Mouse (Mus musculus) bone marrow, adult 2 months (tissue): ENCODE data around the gene Atxn7l1. TPM values are rescaled to one million over a fixed set of nuclear protein-coding genes. Genes with fewer than 3 reads are reported as not detected.

Experiments
- H3K27ac ChIP-seq: fragments of 200-500 bp; 2 replicates; pipeline ENCODE4 v1.5.1; 2012; ENCODE audit warnings: low read depth, mild to moderate bottlenecking, control low read depth, inconsistent platforms, low read length; ENCODE audit not compliant: control insufficient read depth, poor library complexity, insufficient read depth
- H3K4me1 ChIP-seq: fragments of 200-500 bp; 2 replicates; pipeline ENCODE4 v1.6.1; 2011; ENCODE audit warnings: low read length; ENCODE audit not compliant: control insufficient read depth, insufficient read depth
- H3K4me3 ChIP-seq: fragments of 200-500 bp; replicated peaks from 2 replicates; pipeline ENCODE3; 2011; ENCODE audit warnings: mild to moderate bottlenecking, low read depth, low read length, control low read depth; ENCODE audit not compliant: control insufficient read depth
- CTCF ChIP-seq: fragments of 200-500 bp; IDR thresholded peaks from 2 replicates; pipeline ENCODE4 v1.5.1; 2011; ENCODE audit warnings: low read length, control low read depth; ENCODE audit not compliant: control insufficient read depth, insufficient read depth
- POLR2A ChIP-seq: fragments of 200-500 bp; IDR thresholded peaks from 2 replicates; pipeline ENCODE4 v1.6.1; 2011; ENCODE audit warnings: low read depth, mild to moderate bottlenecking, control low read depth, low read length, borderline replicate concordance; ENCODE audit not compliant: control insufficient read depth
- WGBS: fragments of 180-500 bp; shearing (Covaris S2); methylation state at CpG from one replicate; pipeline ENCODE4 v1.1.7; 2018; 5-methylcytosine and 5-hydroxymethylcytosine counted together
- polyA plus RNA-seq: library from polyadenylated mRNA; stranded (reverse); fragments of >200 nt; gene quantifications from 2 replicates; pipeline ENCODE4 v1.2.4, GENCODE M21; 2011; ENCODE audit warnings: low replicate concordance; ENCODE audit not compliant: missing spikeins, insufficient read depth, insufficient read length

Gene Atxn7l1
- 34.4 and 52.4 TPM in 2 replicates for polyA plus RNA-seq

GRCm38 (mm10) chr12:33147497-33148267 lies at the start of gene Atxn7l1:
Gene Atxn7l1, plus strand, starts transcription at chr12:33147693.
- under 1% methylated on average over 54 of the region's 54 CpGs for WGBS
- no peaks in the 10 kb centered on the region for H3K4me1 ChIP-seq
- peak within 1 kb of the TSS; percentile 52 for H3K27ac ChIP-seq
- H3K4me3 ChIP-seq: peak within 1 kb of the TSS; percentile 81
- TF ChIP-seq POLR2A (0 out of 2 replicates have a peak, but pooled peaks have one; percentile 32), CTCF (peak; percentile 85)

GRCm38 (mm10) chr12:33101627-33102026 lies 45.9 kb upstream of the Atxn7l1 start:
- Histone ChIP-seq H3K27ac (no peak overlapping the region), H3K4me1 (no peaks in the 10 kb centered on the region), H3K4me3 (no peak overlapping the region)
- no peak for TF ChIP-seq POLR2A
- no peak for TF ChIP-seq CTCF
- 77% methylated on average over 8 of the region's 8 CpGs for WGBS

GRCm38 (mm10) chr12:33102342-33103115 lies 45.0 kb upstream of the Atxn7l1 start:
- TF ChIP-seq CTCF (no peak), POLR2A (no peak)
- Histone ChIP-seq H3K27ac (no peak overlapping the region), H3K4me3 (no peak overlapping the region), H3K4me1 (no peaks in the 10 kb centered on the region)
- WGBS: 76% methylated on average over 15 of the region's 15 CpGs

DNA sequence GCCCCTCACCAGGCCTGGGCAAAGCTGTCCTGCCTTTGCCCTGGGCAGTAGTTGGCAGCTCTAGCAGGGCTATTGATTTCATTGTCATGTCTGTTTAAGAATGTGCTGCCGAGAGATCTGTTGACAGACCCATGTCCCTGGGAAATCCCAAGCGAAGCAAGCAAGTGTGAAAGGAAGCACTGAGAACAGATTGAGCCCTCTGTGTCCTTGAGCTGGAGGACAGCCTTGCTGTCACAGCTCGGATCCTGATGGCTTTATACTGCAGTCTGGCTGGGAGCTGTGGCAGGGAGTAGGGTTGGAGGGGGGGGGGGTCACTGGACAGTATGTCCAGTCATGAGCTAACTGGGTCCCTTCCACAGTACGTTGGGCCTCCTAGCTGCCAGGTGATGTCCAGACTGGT lies 41.8 kb upstream of the Atxn7l1 start:
- Histone ChIP-seq H3K27ac (no peak overlapping the region), H3K4me1 (no peaks in the 10 kb centered on the region), H3K4me3 (no peak overlapping the region)
- TF ChIP-seq CTCF (no peak), POLR2A (no peak)
- 73% methylated on average over 4 of the region's 4 CpGs for WGBS

DNA sequence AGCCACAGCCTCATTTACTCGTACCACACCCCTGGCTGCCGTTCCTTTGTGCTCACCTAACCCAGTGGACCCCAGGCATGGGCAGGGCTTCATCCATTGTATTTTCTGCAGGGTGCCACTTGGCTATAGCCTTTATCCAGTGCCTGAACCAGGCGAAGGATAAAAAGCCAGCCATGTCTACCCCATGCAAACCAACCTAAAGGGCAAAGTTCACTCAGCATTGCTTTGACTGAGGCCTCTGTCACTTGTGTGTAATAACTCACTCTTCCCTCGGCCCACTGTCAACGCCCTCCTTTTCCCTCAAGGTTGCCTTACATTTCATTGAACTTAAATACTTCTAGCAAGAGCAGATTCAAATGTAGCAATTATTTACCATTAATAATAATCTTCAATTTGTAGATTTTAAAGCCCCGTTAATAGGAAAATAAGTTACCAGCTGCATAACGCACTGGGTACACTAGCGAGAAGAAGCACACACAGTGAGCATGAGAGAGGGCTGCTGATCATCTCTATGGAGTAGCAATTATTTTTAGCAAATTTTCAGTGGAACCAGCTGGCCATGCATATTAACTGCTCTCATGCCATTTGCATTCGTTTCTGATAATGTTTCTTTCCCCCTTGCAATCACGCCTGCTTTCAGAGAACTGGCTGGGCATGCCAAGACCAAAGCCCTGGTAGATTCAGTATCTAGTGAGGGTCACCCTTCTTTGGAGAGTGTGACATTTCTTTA lies 40.9 kb upstream of the Atxn7l1 start:
- no peaks in the 10 kb centered on the region for H3K4me1 ChIP-seq
- H3K27ac ChIP-seq: no peak overlapping the region
- WGBS: 81% methylated on average over 10 of the region's 10 CpGs

DNA sequence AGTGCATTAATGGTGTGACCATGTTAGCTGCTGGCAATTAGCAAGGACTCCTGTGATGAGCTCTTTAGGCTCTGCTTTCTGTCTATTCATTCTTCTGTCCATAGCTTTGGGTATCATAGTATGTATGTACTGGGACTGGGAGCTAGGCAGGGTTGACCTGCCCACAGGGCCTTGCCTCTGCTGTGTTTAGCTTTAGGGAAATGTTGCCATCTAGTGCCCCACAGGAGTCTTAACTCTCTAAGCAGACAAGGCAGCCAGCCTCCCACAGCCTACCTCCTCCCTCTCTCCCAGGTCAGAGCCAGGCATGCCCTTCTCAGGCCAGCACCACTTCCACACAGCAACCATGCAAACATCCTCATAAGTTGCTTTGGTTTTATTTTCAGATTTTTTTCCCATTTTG lies 38.0 kb upstream of the Atxn7l1 start:
- no peak overlapping the region for H3K27ac ChIP-seq
- no peaks in the 10 kb centered on the region for H3K4me1 ChIP-seq
- H3K4me3 ChIP-seq: no peak overlapping the region
- TF ChIP-seq CTCF: peak; percentile 45; the same call in 1 of the 2 replicates
- no peak for TF ChIP-seq POLR2A

More for the DNA sequence above, 40.9 kb upstream of the Atxn7l1 start:
- TF ChIP-seq CTCF (no peak), POLR2A (no peak)
- no peak overlapping the region for H3K4me3 ChIP-seq

DNA sequence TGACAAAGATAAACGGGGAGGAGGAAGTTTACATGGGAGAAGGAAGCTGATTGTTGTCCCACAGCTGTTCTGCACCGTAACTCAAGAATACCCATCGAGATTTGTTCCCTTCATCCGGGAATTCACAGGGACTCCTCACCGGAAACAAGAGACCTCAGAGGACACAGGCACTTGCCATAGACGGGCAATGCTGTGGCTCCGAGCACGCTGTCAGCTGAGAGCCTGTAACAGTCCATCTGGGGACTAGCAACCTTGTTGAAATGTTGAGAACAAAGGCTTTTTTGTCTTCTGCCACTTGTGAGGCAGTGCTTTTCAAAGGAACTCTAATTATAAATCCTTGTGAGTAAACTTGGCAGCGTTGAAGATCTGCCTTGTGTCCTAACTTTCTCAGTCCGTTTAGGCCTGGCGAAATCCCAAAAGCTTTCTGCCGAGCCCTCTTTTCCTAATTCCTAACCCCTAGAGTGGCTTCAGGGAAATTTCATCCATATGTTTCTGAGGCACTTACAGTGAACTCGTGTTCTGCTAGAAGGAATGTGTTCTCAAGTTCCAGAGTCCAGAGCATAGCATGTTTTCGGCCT lies 36.5 kb upstream of the Atxn7l1 start:
- Histone ChIP-seq H3K4me3 (no peak overlapping the region), H3K27ac (no peak overlapping the region), H3K4me1 (no peaks in the 10 kb centered on the region)
- WGBS: 14% methylated on average over 14 of the region's 14 CpGs
- TF ChIP-seq CTCF (no peak), POLR2A (no peak)
